Mouse (Mus musculus) intestine, postnatal 0 days (tissue): ENCODE measurements around the gene Vezt. TPM values are rescaled to one million over a fixed set of nuclear protein-coding genes. Genes with fewer than 3 reads are reported as not detected.
A peak's percentile ranks its signal among the peaks of the same experiment; 100 is the strongest.

Experiments used
- ATAC-seq: fragments of 200-750 bp; cut with Nextera tagmentation; 2 replicates; pipeline ENCODE4 v1.8.0; 2017; ENCODE audit warnings: mild to moderate bottlenecking, moderate TSS enrichment, moderate library complexity
- H3K27ac ChIP-seq: fragments of 300-500 bp; sonication (generic); 2 replicates; pipeline ENCODE4 v1.5.1; 2014; ENCODE audit warnings: mild to moderate bottlenecking, low read depth, low read length, moderate library complexity
- H3K27me3 ChIP-seq: fragments of 300-500 bp; sonication (generic); replicated peaks from 2 replicates; pipeline ENCODE4 v1.6.1; 2014; ENCODE audit warnings: low read length, mixed read lengths; ENCODE audit not compliant: control insufficient read depth, insufficient read depth
- H3K36me3 ChIP-seq: fragments of 300-500 bp; sonication (generic); 2 replicates; pipeline ENCODE4 v1.6.1; 2014; ENCODE audit warnings: mild to moderate bottlenecking, moderate library complexity; ENCODE audit not compliant: control insufficient read depth, insufficient read depth
- H3K4me1 ChIP-seq: fragments of 300-500 bp; sonication (generic); replicated peaks from 2 replicates; pipeline ENCODE4 v1.6.1; 2014; ENCODE audit warnings: antibody characterized with exemption, low read length, mixed read lengths; ENCODE audit not compliant: control insufficient read depth, insufficient read depth
- H3K4me2 ChIP-seq: fragments of 300-500 bp; sonication (generic); replicated peaks from 2 replicates; pipeline ENCODE4 v1.6.1; 2014; ENCODE audit warnings: low read depth, mild to moderate bottlenecking, moderate library complexity
- H3K4me3 ChIP-seq: fragments of 300-500 bp; sonication (generic); 2 replicates; pipeline ENCODE4 v1.5.1; 2014; ENCODE audit warnings: low read depth, low read length
- H3K9ac ChIP-seq: fragments of 300-500 bp; sonication (generic); 2 replicates; pipeline ENCODE4 v1.6.1; 2014; ENCODE audit warnings: mild to moderate bottlenecking, low read depth, low read length
- H3K9me3 ChIP-seq: fragments of 300-500 bp; sonication (generic); 2 replicates; pipeline ENCODE4 v1.6.1; 2016; ENCODE audit warnings: mixed run types; ENCODE audit not compliant: control insufficient read depth
- CTCF ChIP-seq: sonication (generic); IDR thresholded peaks from 2 replicates; pipeline ENCODE4 v1.5.1; 2016; ENCODE audit warnings: low read depth, mild to moderate bottlenecking, control low read depth, antibody characterized with exemption, moderate library complexity
- WGBS: fragments of 180-500 bp; shearing (Covaris S2); extraction: QIAGEN DNeasy Blood & Tissue Kit; methylation state at CpG from one replicate; pipeline ENCODE4 v1.1.7; 2014; 5-methylcytosine and 5-hydroxymethylcytosine counted together
- polyA plus RNA-seq: library from polyadenylated mRNA; unstranded; fragments of >200 nt; fragmentation: Nextera tagmentation; extraction: Ambion mirVana; gene quantifications from 2 replicates; pipeline ENCODE4 v1.2.1, GENCODE M21; 2015

Gene Vezt
- polyA plus RNA-seq, 1 experiment from 2014 or later = 10.6 TPM

DNA sequence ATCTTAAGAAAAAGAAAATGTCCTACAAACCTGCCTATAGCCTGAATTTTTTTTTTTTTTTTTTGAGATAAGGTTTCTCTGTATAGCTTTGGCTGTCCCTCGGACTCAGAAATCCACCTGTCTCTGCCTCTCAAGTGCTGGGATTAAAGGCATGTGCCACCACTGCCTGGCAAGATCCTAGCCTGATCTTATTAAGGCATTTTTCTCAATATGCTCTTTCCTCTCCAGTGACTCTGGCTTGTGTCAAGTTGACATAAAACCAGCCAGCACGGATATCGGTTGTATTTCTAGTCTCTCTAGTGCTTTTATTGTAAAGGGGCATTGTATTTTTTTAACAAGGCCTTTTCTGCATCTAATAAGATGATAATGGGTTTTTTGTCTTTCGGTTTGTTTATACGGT is 111.0 kb downstream of the Vezt start:
- WGBS = 72% methylated on average over 5 of the region's 5 CpGs
- H3K27ac ChIP-seq = no peak overlapping the region
- no peaks in the 10 kb centered on the region for H3K27me3 ChIP-seq
- TF ChIP-seq CTCF = no peak
- no peak overlapping the region for H3K9ac ChIP-seq
- H3K4me3 ChIP-seq = no peak overlapping the region
- H3K4me1 ChIP-seq = no peaks in the 10 kb centered on the region
- H3K36me3 ChIP-seq = no peaks in the 10 kb centered on the region
- H3K4me2 ChIP-seq = no peak overlapping the region
- ATAC-seq = no peak
- no peaks in the 10 kb centered on the region for H3K9me3 ChIP-seq

DNA sequence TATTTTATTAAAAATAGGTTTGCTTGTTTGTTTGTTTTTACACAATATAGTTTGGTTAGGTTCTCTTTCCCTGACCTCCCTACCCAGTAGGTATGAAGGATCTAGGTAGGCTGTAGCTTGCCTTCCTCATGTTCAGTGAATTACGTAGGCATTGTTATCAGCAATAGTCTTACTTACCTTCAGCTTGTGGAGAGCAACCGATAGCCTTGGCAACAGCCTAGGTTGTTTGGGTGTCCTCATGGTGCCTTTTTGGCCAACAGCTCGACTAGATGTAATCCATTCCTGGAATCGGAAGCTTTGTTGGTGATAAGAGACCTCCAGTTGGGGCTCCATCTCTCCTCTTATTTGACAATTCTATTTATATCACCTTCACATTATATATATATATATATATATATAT is 114.5 kb downstream of the Vezt start:
- WGBS = 89% methylated on average over 4 of the region's 4 CpGs

DNA sequence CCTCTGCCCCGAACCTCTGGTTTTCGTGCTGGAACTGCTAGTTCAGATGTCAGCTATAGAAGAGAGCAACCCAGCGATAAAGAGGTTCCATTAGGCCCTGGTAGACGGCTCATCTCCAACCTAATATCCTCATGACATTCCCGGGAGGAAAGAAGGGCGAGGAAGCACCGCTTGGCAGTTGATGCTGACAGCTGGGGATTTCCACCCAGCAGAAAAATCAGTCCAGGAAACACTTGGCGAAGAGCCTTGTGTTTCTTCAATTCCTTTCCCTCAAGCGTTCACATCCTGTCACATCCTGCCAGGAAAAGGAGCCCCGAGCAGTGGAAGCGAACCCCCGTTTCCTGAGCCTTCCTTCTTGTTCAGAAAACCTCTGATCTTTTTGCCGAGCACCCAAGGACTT is 116.4 kb downstream of the Vezt start:
- Histone ChIP-seq H3K9me3 (no peaks in the 10 kb centered on the region), H3K4me1 (no peaks in the 10 kb centered on the region), H3K4me2 (peak overlapping the region; percentile 21; the same call in 1 of the 2 replicates), H3K27me3 (no peaks in the 10 kb centered on the region), H3K4me3 (no peak overlapping the region), H3K36me3 (no peaks in the 10 kb centered on the region), H3K27ac (no peak overlapping the region), H3K9ac (no peak overlapping the region)
- no peak for TF ChIP-seq CTCF
- no peak for ATAC-seq
- WGBS = 61% methylated on average over 13 of the region's 13 CpGs

More for the DNA sequence above, 114.5 kb downstream of the Vezt start:
- Histone ChIP-seq H3K9ac (no peak overlapping the region), H3K27me3 (no peaks in the 10 kb centered on the region), H3K4me2 (no peak overlapping the region), H3K4me1 (no peaks in the 10 kb centered on the region), H3K4me3 (no peak overlapping the region), H3K9me3 (no peaks in the 10 kb centered on the region), H3K36me3 (no peaks in the 10 kb centered on the region), H3K27ac (no peak overlapping the region)
- TF ChIP-seq CTCF = no peak
- ATAC-seq = no peak

DNA sequence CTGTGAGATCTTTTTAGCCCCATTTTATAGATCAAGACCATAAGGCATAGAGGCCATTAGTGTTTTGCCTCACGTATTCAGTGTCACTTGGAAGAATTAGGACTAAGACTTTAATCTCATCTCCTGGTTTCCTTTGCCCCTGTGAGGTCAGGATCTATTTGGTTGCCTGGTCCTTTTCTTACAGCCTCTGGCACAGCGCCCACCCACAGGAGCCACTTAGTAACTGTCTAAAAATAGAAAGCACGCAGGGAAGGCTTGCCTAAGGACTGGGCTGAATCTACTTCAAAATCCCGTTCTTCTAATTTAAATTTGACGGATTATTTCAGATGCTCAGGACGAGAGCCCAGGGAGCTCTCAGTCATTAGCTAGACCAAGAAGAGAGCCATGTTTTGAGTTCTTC is 116.9 kb downstream of the Vezt start:
- Histone ChIP-seq H3K9me3 (no peaks in the 10 kb centered on the region), H3K27me3 (no peaks in the 10 kb centered on the region), H3K4me2 (peak overlapping the region; percentile 21; the same call in 1 of the 2 replicates), H3K9ac (no peak overlapping the region), H3K27ac (no peak overlapping the region), H3K36me3 (no peaks in the 10 kb centered on the region), H3K4me1 (no peaks in the 10 kb centered on the region), H3K4me3 (no peak overlapping the region)
- TF ChIP-seq CTCF = no peak
- ATAC-seq = no peak
- WGBS = 52% methylated on average over 6 of the region's 6 CpGs

DNA sequence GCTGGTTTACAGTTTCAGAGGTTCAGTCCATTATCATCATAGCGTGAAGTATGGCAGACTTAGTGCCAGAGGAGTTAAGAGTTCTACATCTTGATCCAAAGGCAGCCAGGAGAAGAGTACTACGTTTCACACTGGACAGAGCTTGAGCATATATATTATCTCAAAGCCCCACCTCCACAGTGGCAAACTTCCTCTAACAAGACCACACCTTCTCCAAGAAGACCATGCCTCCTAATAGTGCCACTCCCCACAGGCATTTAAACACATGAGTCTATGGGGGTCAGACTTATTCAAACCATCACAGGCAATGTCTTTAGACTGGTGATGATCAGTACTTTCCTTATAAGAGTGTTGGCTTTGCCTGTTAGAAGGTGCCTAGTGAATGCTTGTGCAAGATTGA is 117.5 kb downstream of the Vezt start:
- Histone ChIP-seq H3K4me2 (no peak overlapping the region), H3K9me3 (no peaks in the 10 kb centered on the region), H3K4me3 (no peak overlapping the region), H3K9ac (no peak overlapping the region), H3K27me3 (no peaks in the 10 kb centered on the region), H3K4me1 (no peaks in the 10 kb centered on the region), H3K27ac (no peak overlapping the region), H3K36me3 (no peaks in the 10 kb centered on the region)
- 53% methylated on average over 2 of the region's 2 CpGs for WGBS
- no peak for TF ChIP-seq CTCF
- ATAC-seq = no peak

DNA sequence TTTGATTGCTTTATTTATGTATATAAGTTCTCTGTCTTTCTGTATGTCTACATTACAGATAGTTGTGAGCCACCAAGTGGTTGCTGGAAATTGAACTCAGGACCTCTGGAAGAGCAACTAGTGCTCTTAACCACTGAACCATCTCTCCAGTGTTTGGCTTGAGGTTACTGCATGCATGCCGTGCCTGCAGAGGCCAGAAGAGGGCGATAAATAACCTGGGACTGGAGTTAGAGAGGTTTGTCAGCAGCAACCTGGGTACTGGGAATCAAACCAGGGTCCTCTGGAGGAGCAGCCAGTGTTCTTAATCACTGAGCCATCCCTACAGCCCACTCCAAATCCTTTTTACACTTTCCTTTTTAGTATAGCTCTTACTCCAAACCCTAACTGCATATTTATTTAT is 118.8 kb downstream of the Vezt start:
- Histone ChIP-seq H3K9ac (no peak overlapping the region), H3K27ac (no peak overlapping the region), H3K9me3 (no peaks in the 10 kb centered on the region), H3K36me3 (no peaks in the 10 kb centered on the region), H3K4me3 (no peak overlapping the region), H3K4me1 (no peaks in the 10 kb centered on the region), H3K4me2 (no peak overlapping the region), H3K27me3 (no peaks in the 10 kb centered on the region)
- ATAC-seq = no peak
- peak; percentile 26; the same call in 1 of the 2 replicates for TF ChIP-seq CTCF
- 79% methylated on average over 2 of the region's 2 CpGs for WGBS
